Mouse (Mus musculus): ENCODE results near the gene Ulk1. TPM values are rescaled to one million over a fixed set of nuclear protein-coding genes. Genes with fewer than 3 reads are reported as not detected.
A peak's percentile ranks its signal among the peaks of the same experiment; 100 is the strongest.
"Not testable (repeated sequence)": the region's sequence is repeated elsewhere in the genome, so short reads cannot be mapped to it uniquely, and the experiment has no call there.

Gene Ulk1
- polyA plus RNA-seq (2016; fragmentation: Nextera tagmentation; extraction: Ambion mirVana), result 17.4 TPM in 2 replicates

DNA sequence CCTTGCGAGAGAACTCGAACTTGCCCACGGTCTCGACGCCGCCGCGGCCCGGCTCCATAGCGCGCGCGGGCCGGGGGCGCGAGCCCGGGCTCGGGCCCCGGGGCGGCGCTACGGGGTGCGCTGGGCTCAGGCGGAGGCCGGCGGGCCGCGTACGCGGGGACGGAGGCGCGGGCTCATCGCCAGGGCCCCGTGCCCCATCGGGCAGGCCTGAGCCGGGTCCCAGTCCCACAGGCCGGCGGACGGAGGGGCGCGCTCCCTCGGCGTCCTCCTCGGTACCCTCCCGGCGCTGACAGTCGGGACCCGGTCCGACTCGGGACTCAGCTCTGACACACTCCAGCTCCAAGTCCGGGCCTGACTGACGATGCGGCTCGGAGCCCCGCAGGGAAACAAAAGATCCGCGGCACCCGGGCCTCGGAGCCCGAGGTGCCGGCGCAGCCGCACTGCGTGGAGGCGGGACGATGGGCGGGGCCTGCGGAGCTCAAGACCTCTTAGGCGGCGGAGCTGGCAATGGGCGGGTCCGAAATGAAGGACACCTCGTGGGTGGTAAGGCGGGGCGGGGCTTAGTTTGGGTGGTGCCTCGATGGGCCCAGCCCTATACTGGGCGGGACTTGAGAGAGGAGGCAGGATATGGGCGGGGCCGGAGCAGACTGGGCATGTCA, at the start of gene Ulk1:
Ulk1 (minus strand) TSS at position 431 of the 659 bp plus-strand sequence.
- peak; percentile 96 for ATAC-seq (ENCODE audit: insufficient number of reproducible peaks, low FRiP score)
- no peaks in the 10 kb centered on the region for H3K9me3 ChIP-seq (replicated peaks)
- H3K27me3 ChIP-seq (replicated peaks), result no peaks in the 10 kb centered on the region
- peak within 1 kb of the TSS; percentile 86 for H3K4me3 ChIP-seq
- H3K4me1 ChIP-seq (replicated peaks), result peaks cover 24% of the 10 kb centered on the region
- under 1% methylated on average over 79 of the region's 80 CpGs for WGBS
- H3K36me3 ChIP-seq, result 0 out of 2 replicates have a peak, but pooled peaks cover 2% of the 10 kb centered on the region
- peak within 1 kb of the TSS; percentile 92 for H3K9ac ChIP-seq
- peak within 1 kb of the TSS; percentile 91 for H3K4me2 ChIP-seq
- H3K27ac ChIP-seq (ENCODE audit: poor library complexity, severe bottlenecking), result peak within 1 kb of the TSS; percentile 81

DNA sequence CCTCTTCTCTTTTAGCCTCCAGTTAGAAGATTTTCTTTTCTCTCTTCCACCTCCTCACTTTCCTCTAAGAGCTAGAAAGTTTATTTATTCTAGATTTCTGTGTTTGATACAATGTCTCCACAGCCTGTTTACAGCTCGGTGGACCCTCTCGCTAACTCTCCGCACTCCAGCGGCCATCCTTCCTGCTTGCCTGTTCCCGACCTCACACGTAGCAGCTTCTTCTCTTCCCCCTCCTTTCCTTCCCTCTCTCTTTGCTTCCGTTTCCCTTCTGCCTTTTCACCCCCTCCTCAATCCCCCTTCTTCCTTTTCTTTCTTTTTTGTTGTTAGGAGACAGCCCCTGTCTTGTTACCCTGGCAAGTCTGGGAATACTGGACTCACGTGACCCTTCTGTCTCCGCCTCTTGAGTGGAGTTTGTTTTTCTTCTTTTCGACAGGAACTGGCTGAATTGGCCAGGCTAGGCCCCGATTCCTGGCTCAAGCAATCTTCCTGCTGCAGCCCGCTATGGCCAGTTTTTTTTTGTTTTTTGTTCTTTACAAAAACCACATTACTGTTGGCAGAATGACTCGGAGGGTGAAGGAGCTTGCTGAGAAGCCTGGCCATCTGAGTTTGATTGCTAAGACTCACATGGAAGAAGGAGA, 49.2 kb upstream of the Ulk1 start:
- ATAC-seq (ENCODE audit: insufficient number of reproducible peaks, low FRiP score), result peak; percentile 72
- peak overlapping the region; percentile 14; the same call in 1 of the 2 replicates for H3K9ac ChIP-seq
- H3K4me2 ChIP-seq, result peak overlapping the region; percentile 58
- no peaks in the 10 kb centered on the region for H3K27me3 ChIP-seq (replicated peaks)
- 33% methylated on average over 13 of the region's 13 CpGs for WGBS
- H3K9me3 ChIP-seq (replicated peaks), result no peaks in the 10 kb centered on the region
- H3K27ac ChIP-seq (ENCODE audit: poor library complexity, severe bottlenecking), result peak overlapping the region; percentile 83
- peaks cover 31% of the 10 kb centered on the region for H3K36me3 ChIP-seq
- peaks cover 14% of the 10 kb centered on the region for H3K4me1 ChIP-seq (replicated peaks)
- H3K4me3 ChIP-seq, result peak overlapping the region; percentile 28

DNA sequence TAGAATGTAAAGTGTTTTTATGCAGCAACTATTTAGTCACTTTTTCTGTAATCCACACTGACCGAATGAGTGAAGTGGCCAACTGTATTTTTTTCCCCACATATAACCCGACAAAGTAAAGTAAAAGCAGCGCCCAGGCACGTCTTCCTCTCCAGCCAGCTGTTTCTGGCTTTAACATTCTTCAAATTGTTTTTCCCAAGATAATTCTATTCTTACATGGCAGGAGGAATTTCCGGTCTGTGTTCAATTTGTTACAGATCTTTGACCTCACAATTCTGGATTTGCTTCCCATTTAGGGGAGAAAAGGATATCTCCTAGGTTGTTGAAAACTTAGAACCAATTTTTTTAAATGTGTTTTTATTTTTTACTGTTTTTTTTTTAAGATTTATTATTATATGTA, 47.2 kb upstream of the Ulk1 start:
- Histone ChIP-seq H3K9me3 (replicated peaks) (0 out of 2 replicates have a peak, but pooled peaks cover 6% of the 10 kb centered on the region), H3K9ac (no peak overlapping the region), H3K27ac (ENCODE audit: poor library complexity, severe bottlenecking) (no peak overlapping the region), H3K4me2 (no peak overlapping the region), H3K27me3 (replicated peaks) (no peaks in the 10 kb centered on the region), H3K4me3 (no peak overlapping the region), H3K36me3 (peaks cover 26% of the 10 kb centered on the region), H3K4me1 (replicated peaks) (peaks cover 14% of the 10 kb centered on the region)
- no peak for ATAC-seq (ENCODE audit: insufficient number of reproducible peaks, low FRiP score)
- 23% methylated on average over 5 of the region's 5 CpGs for WGBS

DNA sequence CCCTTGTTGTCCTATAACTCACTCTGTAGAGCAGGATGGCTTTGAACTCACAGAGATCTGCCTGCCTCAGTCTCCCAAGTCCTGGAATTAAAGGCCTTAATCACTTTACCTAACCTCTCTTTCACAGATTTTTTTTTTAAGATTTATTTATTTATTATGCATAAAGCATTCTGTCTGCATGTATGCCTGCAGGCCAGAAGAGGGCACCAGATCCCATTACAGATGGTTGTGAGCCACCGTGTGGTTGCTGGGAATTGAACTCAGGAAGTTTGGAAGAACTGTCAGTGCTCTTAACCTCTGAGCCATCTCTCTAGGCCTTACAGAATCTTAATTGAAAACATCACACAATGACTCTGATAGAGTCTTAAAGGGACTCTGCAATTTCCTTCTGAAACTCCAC, 43.1 kb upstream of the Ulk1 start:
- 80% methylated on average over 1 of the region's 1 CpGs for WGBS
- Histone ChIP-seq H3K9ac (no peak overlapping the region), H3K4me2 (no peak overlapping the region), H3K4me1 (replicated peaks) (peaks cover 7% of the 10 kb centered on the region), H3K9me3 (replicated peaks) (0 out of 2 replicates have a peak, but pooled peaks cover 6% of the 10 kb centered on the region), H3K27me3 (replicated peaks) (no peaks in the 10 kb centered on the region), H3K4me3 (no peak overlapping the region), H3K36me3 (peaks cover 39% of the 10 kb centered on the region), H3K27ac (ENCODE audit: poor library complexity, severe bottlenecking) (no peak overlapping the region)
- no peak for ATAC-seq (ENCODE audit: insufficient number of reproducible peaks, low FRiP score)

DNA sequence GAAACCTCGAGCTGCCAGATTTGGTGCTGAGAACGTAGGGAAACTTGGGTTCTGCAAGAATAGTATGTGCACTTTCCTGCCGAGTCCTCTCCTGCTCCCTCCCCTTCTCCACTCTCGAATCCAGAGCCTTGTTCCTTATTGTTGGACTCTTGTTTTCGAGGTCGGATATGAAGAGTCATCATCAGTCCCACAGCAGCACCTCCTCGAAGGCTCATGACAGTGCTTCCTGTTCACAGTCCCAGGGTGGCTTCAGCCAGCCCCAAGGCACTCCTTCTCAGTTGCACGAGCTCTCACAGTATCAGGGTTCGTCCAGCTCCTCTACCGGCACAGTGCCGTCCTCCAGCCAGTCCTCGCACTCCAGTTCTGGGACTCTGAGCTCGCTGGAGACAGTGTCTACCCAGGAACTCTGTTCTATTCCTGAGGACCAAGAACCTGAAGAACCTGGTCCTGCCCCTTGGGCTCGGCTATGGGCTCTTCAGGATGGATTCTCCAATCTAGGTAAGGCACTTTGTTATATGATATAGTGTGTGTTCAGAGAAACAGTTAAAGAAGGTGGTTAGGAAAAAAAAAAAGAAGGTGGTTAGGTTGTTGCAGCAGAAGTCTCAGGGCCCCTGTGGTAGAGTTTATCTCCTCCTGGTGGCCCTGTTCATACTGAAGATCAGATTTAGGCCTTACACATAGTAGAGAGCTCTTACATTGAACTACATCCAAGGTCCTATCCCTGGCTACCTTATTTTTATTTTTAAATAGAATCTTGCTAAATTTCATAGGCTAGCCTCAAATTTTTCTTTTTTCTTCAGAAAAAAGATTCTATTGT, 31.4 kb upstream of the Ulk1 start:
- no peak overlapping the region for H3K4me3 ChIP-seq
- H3K4me2 ChIP-seq, result peak overlapping the region; percentile 85
- peaks cover 27% of the 10 kb centered on the region for H3K36me3 ChIP-seq
- peaks cover 18% of the 10 kb centered on the region for H3K4me1 ChIP-seq (replicated peaks)
- no peak for ATAC-seq (ENCODE audit: insufficient number of reproducible peaks, low FRiP score)
- no peak overlapping the region for H3K27ac ChIP-seq (ENCODE audit: poor library complexity, severe bottlenecking)
- no peaks in the 10 kb centered on the region for H3K9me3 ChIP-seq (replicated peaks)
- H3K9ac ChIP-seq, result no peak overlapping the region
- no peaks in the 10 kb centered on the region for H3K27me3 ChIP-seq (replicated peaks)
- 85% methylated on average over 14 of the region's 14 CpGs for WGBS

DNA sequence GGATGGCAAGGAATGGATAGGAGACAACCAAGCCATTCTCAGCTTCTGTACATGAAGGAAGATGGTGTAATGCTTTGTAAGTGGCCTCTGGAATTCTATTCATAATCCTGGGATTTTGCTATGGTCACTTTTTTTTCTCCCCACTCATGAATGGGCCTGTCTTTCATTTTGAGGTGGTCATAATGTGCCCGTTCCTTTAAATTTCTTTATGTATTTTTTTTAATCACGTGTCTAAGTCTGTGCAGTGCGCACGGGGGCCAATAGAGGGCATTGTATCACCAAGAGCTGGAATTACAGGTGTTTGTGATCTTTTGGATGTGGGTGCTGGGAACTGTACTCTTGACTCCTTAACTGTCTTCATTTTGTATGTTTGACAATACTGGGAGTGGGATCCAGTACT, 30.6 kb upstream of the Ulk1 start:
- no peak for ATAC-seq (ENCODE audit: insufficient number of reproducible peaks, low FRiP score)
- H3K4me3 ChIP-seq, result peak overlapping the region; percentile 76
- H3K27ac ChIP-seq (ENCODE audit: poor library complexity, severe bottlenecking), result peak overlapping the region; percentile 80
- H3K9ac ChIP-seq, result peak overlapping the region; percentile 80
- H3K27me3 ChIP-seq (replicated peaks), result no peaks in the 10 kb centered on the region
- H3K9me3 ChIP-seq (replicated peaks), result no peaks in the 10 kb centered on the region
- peaks cover 24% of the 10 kb centered on the region for H3K4me1 ChIP-seq (replicated peaks)
- H3K36me3 ChIP-seq, result peaks cover 19% of the 10 kb centered on the region
- peak overlapping the region; percentile 85 for H3K4me2 ChIP-seq
- 9% methylated on average over 4 of the region's 4 CpGs for WGBS

DNA sequence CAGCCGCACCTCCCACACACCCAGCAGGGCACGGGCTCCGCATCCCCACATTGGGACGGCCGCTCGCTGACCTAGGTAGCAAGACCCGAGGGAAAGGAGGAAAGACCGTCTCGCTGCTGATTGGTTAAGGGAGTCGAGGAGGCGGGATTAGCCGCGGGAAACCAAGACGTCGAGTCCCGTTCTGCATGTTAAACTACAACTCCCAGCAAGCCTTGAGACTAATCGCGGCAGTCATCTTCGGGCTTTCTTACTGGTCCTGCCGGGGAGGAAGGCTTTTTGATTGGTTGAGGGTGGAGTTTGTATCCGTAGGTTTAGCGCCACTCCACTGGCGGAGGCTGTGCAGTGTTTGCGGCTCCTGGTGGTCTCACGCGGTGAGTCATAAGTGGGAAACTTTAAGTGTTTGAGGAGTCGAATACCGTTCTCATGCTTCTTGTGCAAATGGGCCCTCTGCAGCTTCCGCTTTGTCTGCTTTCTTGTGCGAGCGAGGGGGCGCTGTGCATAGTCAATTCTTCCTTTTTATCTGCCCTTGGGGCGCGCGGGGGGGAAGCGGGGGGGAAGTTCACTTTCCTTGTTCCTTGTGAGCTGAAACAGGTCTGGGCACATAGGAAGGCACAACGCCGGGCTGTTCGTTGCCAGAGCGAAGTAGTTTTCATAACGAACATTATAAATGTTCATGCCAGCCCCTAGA, 29.9 kb upstream of the Ulk1 start, which contains the start of the genes Hscb and Chek2:
Hscb (minus strand) TSS at position 100 of the 688 bp plus-strand sequence.
Chek2 (plus strand) TSS at position 302 of the 688 bp plus-strand sequence.
- WGBS, result under 1% methylated on average over 41 of the region's 41 CpGs
- H3K36me3 ChIP-seq, result peaks cover 13% of the 10 kb centered on the region
- peak within 1 kb of the TSS; percentile 87 for H3K9ac ChIP-seq
- peak within 1 kb of the TSS; percentile 83 for H3K27ac ChIP-seq (ENCODE audit: poor library complexity, severe bottlenecking)
- peaks cover 24% of the 10 kb centered on the region for H3K4me1 ChIP-seq (replicated peaks)
- peak within 1 kb of the TSS; percentile 76 for H3K4me3 ChIP-seq
- no peaks in the 10 kb centered on the region for H3K9me3 ChIP-seq (replicated peaks)
- H3K27me3 ChIP-seq (replicated peaks), result no peaks in the 10 kb centered on the region
- peak within 1 kb of the TSS; percentile 85 for H3K4me2 ChIP-seq
- ATAC-seq (ENCODE audit: insufficient number of reproducible peaks, low FRiP score), result peak; percentile 94

DNA sequence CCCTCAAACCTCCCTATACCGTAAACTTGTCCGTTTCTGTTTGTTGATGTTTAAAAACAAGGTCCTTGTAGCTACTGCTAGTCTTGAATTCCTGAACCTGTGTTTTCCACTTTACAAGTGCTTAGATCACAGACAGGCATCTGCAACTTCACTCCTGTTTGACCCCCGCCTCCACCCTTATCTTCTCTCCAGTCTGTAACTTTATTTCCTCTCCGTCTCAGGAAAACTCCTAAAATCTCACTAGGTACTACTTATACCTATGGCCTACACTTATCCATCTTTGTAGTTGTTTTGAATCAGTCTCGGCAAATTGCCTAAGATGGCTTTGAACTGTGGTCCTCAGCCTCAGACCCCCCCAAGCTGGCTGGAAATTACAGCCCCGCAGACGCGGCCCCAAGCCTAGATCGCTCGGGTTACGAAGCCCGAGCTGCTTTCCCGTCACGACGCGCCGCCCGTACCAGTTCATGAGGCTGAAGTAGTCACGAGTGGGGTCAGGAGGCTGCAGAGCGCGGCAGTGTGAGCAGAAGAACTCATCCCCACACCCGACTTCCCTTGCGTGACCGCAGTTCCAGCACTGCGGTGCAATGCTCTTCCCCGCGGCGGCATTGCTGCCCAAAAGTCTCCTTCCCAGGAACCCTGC, 29.3 kb upstream of the Ulk1 start:
- 4% methylated on average over 28 of the region's 28 CpGs for WGBS
- H3K27ac ChIP-seq (ENCODE audit: poor library complexity, severe bottlenecking), result peak overlapping the region; percentile 83
- peak overlapping the region; percentile 76 for H3K4me3 ChIP-seq
- H3K4me1 ChIP-seq (replicated peaks), result peaks cover 24% of the 10 kb centered on the region
- no peaks in the 10 kb centered on the region for H3K27me3 ChIP-seq (replicated peaks)
- peak; percentile 37 for ATAC-seq (ENCODE audit: insufficient number of reproducible peaks, low FRiP score)
- H3K36me3 ChIP-seq, result peaks cover 9% of the 10 kb centered on the region; the same call in 1 of the 2 replicates
- H3K4me2 ChIP-seq, result peak overlapping the region; percentile 79
- H3K9ac ChIP-seq, result peak overlapping the region; percentile 87
- H3K9me3 ChIP-seq (replicated peaks), result no peaks in the 10 kb centered on the region

DNA sequence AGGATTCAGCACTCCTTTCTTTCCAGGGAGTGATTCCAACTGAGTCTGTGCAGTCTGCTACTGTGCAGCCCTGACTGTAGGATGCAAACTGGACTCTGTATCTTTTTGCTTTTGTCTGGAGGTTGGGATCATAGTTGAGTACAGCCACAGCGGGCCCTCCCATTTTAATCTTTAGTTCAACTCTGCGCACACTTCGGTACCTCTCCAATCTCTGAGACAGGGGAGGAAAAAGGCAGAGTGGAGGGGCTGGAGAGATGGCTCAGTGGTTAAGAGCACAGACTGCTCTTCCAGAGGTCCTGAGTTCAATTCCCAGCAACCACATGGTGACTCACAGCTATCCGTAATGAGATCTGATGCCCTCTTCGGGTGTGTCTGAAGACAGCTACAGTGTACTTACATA, 28.1 kb upstream of the Ulk1 start:
- not testable (repeated sequence) for H3K9ac ChIP-seq; H3K9me3 ChIP-seq (replicated peaks); H3K4me3 ChIP-seq; H3K27me3 ChIP-seq (replicated peaks); ATAC-seq (ENCODE audit: insufficient number of reproducible peaks, low FRiP score); H3K27ac ChIP-seq (ENCODE audit: poor library complexity, severe bottlenecking)
- Histone ChIP-seq H3K36me3 (peaks cover 17% of the 10 kb centered on the region; the same call in 1 of the 2 replicates), H3K4me1 (replicated peaks) (peaks cover 24% of the 10 kb centered on the region), H3K4me2 (peak overlapping the region; percentile 36; the same call in 1 of the 2 replicates)
- WGBS, result 72% methylated on average over 5 of the region's 5 CpGs

DNA sequence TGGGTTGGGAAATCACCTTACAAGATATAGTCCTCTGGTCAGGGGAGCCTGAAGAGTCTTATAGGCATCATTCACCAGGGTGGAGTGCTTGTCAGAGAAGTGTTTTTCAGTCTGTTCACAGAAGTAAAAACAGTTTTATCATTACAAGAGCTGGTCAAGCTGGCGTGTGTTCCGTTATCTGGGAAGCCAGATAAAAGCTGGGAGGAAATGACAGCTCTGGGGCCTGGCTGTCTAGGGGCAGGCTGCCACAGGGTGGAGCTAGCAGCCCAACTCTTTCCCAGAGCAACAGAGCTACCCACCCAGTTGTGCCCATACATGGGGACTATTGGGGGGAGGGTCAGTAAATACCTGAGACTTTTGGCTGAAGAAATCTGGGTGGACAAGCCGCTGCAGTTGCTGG, 26.1 kb upstream of the Ulk1 start:
- peak overlapping the region; percentile 61 for H3K27ac ChIP-seq (ENCODE audit: poor library complexity, severe bottlenecking)
- no peaks in the 10 kb centered on the region for H3K27me3 ChIP-seq (replicated peaks)
- ATAC-seq (ENCODE audit: insufficient number of reproducible peaks, low FRiP score), result peak; percentile 77
- no peaks in the 10 kb centered on the region for H3K9me3 ChIP-seq (replicated peaks)
- H3K4me3 ChIP-seq, result peak overlapping the region; percentile 15
- H3K4me1 ChIP-seq (replicated peaks), result peaks cover 24% of the 10 kb centered on the region
- 4% methylated on average over 3 of the region's 3 CpGs for WGBS
- peaks cover 16% of the 10 kb centered on the region; the same call in 1 of the 2 replicates for H3K36me3 ChIP-seq
- 0 out of 2 replicates have a peak overlapping the region, but pooled peaks have one; percentile 20 for H3K9ac ChIP-seq
- peak overlapping the region; percentile 54 for H3K4me2 ChIP-seq

All from heart, embryonic 12.5 days (tissue).